Mouse (Mus musculus): Measurements from ENCODE around the gene Whrn. TPM values are rescaled to one million over a fixed set of nuclear protein-coding genes. Genes with fewer than 3 reads are reported as not detected.

Gene Whrn
- 0.20 and 0.37 TPM in 2 replicates for total RNA-seq (2014; rRNA removed)
- 0.87 and 0.89 TPM in 2 replicates for polyA plus RNA-seq (2012; rRNA removed)

DNA sequence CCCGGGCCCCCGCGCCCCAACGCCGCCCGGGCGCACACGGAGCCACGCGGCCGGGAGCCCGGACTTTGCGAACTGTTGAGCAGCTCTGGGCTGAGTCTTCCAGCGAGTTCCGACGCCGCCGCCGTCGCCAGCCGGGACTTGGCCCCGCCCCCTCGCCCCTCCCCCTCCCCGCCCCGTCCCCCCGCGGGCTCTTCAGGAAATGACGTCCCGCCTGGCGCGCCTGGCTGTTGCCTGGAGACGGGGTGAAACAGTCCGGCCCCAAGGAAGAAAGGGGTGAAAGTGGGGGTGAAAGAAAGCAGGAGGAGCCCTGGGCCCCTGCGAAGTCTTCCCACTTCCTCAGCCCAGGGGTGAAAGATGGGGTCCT, at the start of gene Whrn:
Whrn (minus strand) TSS at position 77 of the 364 bp plus-strand sequence.
- 0 out of 2 replicates have a peak, but pooled peaks have one; percentile 18 for TF ChIP-seq POLR2A (IDR thresholded peaks at IDR 0.05; ENCODE audit: extremely low read depth, insufficient read depth, low read length)
- no peak for TF ChIP-seq CTCF (IDR thresholded peaks at IDR 0.05; ENCODE audit: low read depth, low read length)
- peaks cover 3% of the 10 kb centered on the region for H3K4me1 ChIP-seq (ENCODE audit: control insufficient read depth, insufficient read depth, low read length)
- DNase-seq (ENCODE audit: extremely low read depth, low read depth, low spot score) = peak; percentile 35
- no peaks in the 10 kb centered on the region for H3K79me2 ChIP-seq (ENCODE audit: control insufficient read depth, insufficient read depth, low read length)
- no peak within 1 kb of the TSS for H3K27ac ChIP-seq (replicated peaks; ENCODE audit: insufficient read depth, low read depth, low read length)
- peak within 1 kb of the TSS; percentile 66 for H3K4me3 ChIP-seq (ENCODE audit: insufficient read depth, low read depth, low read length)
- H3K27me3 ChIP-seq (ENCODE audit: control insufficient read depth, insufficient read depth, low read length) = peaks cover 6% of the 10 kb centered on the region
- WGBS = under 1% methylated on average over 29 of the region's 34 CpGs
- no peaks in the 10 kb centered on the region for H3K36me3 ChIP-seq (ENCODE audit: control insufficient read depth, insufficient read depth, low read length)
- peak within 1 kb of the TSS; percentile 76 for H3K9ac ChIP-seq (ENCODE audit: low read depth, low read length)

DNA sequence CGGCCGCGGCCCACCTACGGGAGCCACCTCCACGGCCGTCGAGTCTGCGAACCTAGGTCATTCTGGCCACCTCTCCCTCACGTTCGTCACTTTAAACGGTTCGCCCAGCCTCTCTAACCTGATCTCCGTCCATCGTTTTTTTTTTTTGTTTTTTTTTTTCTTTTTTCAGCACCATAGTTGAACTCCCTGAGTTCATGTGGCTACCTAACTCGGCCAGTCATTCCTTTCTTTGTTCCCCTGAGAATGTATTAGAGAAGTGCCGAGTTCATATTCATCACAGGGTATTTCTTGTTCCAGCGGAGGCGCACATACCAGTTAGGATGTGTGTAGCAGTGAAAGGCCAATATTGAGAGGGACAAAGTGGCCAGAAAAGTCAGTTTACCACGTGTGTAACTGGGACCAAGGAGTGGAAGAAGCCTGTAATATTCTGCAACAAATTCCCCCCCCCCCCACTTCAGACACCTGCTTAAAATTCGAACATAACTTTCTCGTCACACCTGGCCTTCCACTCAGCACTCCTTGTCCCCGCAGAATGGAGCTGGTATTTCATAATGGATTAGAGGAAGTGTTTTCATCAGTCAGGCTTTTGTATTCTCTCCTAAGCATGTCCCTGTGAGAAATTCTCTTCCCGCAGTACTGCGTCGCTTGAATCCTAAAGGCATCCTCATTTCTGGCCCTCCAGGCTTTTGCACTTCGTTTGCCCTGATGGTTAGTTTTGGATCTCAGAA, 49.6 kb upstream of the Whrn start:
- Histone ChIP-seq H3K4me3 (ENCODE audit: insufficient read depth, low read depth, low read length) (peak overlapping the region; percentile 98), H3K36me3 (ENCODE audit: control insufficient read depth, insufficient read depth, low read length) (peaks cover 15% of the 10 kb centered on the region), H3K9ac (ENCODE audit: low read depth, low read length) (peak overlapping the region; percentile 95), H3K27me3 (ENCODE audit: control insufficient read depth, insufficient read depth, low read length) (no peaks in the 10 kb centered on the region), H3K27ac (replicated peaks; ENCODE audit: insufficient read depth, low read depth, low read length) (peak overlapping the region; percentile 88), H3K4me1 (ENCODE audit: control insufficient read depth, insufficient read depth, low read length) (peaks cover 20% of the 10 kb centered on the region), H3K79me2 (ENCODE audit: control insufficient read depth, insufficient read depth, low read length) (peaks cover 12% of the 10 kb centered on the region; the same call in 1 of the 2 replicates)
- 3% methylated on average over 26 of the region's 26 CpGs for WGBS
- DNase-seq (ENCODE audit: extremely low read depth, low read depth, low spot score) = peak; percentile 37
- no peak for TF ChIP-seq CTCF (IDR thresholded peaks at IDR 0.05; ENCODE audit: low read depth, low read length)
- TF ChIP-seq POLR2A (IDR thresholded peaks at IDR 0.05; ENCODE audit: extremely low read depth, insufficient read depth, low read length) = no peak

- Histone ChIP-seq H3K27me3 (ENCODE audit: control insufficient read depth, insufficient read depth, low read length) (no peaks in the 10 kb centered on the region), H3K4me3 (ENCODE audit: insufficient read depth, low read depth, low read length) (peak within 1 kb of the TSS; percentile 98), H3K79me2 (ENCODE audit: control insufficient read depth, insufficient read depth, low read length) (peaks cover 12% of the 10 kb centered on the region; the same call in 1 of the 2 replicates), H3K4me1 (ENCODE audit: control insufficient read depth, insufficient read depth, low read length) (peaks cover 20% of the 10 kb centered on the region), H3K36me3 (ENCODE audit: control insufficient read depth, insufficient read depth, low read length) (peaks cover 14% of the 10 kb centered on the region), H3K27ac (replicated peaks; ENCODE audit: insufficient read depth, low read depth, low read length) (peak within 1 kb of the TSS; percentile 88), H3K9ac (ENCODE audit: low read depth, low read length) (peak within 1 kb of the TSS; percentile 95)
- WGBS = under 1% methylated on average over 57 of the region's 57 CpGs
- TF ChIP-seq POLR2A (IDR thresholded peaks at IDR 0.05; ENCODE audit: extremely low read depth, insufficient read depth, low read length) (peak; percentile 63; the same call in 1 of the 2 replicates), CTCF (IDR thresholded peaks at IDR 0.05; ENCODE audit: low read depth, low read length) (no peak)
- peak; percentile 87 for DNase-seq (ENCODE audit: extremely low read depth, low read depth, low spot score)
These were observed 48.9 kb upstream of the Whrn start, which contains the start of gene Atp6v1g1 for GRCm38 (mm10) chr4:63544494-63545230. Gene Atp6v1g1, plus strand, starts transcription at chr4:63544772.

DNA sequence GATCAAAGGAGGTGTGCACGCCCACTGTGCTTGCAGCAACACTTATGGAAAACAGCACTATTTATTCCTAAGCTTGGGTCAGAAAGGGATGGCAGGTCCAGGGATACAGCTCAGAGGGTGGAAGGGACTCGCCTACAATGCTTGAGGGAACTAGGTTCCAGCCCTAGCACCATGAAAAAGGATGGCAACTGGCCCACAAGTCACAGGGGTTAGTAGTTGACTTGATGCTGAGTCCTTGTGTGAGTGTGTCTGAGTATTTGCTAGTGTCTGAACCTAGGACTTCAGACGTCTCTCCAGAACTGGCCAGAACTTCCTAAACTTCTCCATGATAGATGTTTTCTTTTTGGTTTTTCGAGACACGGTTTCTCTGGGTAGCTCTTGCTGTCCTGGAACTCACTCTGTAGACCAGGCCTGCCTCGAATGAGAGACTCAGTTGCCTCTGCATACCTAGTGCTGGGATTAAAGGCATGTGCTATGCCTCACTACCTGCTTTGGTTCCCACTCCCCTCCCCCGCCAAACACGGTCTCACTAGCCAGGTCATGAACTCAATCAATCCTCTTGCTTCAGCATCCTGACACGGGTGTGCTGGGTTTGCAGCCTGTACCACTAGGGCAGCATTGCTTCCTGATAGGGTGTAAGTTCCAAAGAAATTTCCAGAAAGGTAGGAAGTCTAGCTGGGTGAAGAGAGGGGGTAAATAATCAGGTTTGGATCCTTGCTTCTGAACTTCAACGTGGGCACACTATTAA, 48.1 kb upstream of the Whrn start:
- Histone ChIP-seq H3K4me3 (ENCODE audit: insufficient read depth, low read depth, low read length) (no peak overlapping the region), H3K9ac (ENCODE audit: low read depth, low read length) (no peak overlapping the region)

DNA sequence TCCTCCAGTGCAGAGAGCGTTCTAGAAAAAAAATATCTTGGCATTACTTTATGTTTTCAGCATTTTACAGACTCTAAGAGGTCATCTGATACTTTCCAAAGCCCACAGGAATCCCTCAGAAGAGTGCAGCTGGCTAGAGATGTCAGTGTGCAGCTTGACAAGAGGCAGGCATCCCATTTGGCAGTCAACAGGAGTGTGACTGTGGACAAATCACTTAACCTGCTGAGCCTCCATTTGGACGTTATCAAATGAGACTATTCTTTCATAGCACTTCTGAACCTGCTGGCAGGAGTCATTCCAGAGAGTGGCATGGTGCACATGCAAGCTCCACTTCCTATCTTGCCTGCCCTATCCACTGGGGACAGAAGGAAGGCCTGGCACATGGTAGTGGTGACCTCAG, 46.4 kb upstream of the Whrn start:
- no peak for TF ChIP-seq POLR2A (IDR thresholded peaks at IDR 0.05; ENCODE audit: extremely low read depth, insufficient read depth, low read length)
- TF ChIP-seq CTCF (IDR thresholded peaks at IDR 0.05; ENCODE audit: low read depth, low read length) = no peak
- H3K36me3 ChIP-seq (ENCODE audit: control insufficient read depth, insufficient read depth, low read length) = no peaks in the 10 kb centered on the region

More for the DNA sequence above, 48.1 kb upstream of the Whrn start:
- H3K27ac ChIP-seq (replicated peaks; ENCODE audit: insufficient read depth, low read depth, low read length) = peak overlapping the region; percentile 2; the same call in 1 of the 2 replicates
- no peaks in the 10 kb centered on the region for H3K27me3 ChIP-seq (ENCODE audit: control insufficient read depth, insufficient read depth, low read length)
- peaks cover 20% of the 10 kb centered on the region for H3K4me1 ChIP-seq (ENCODE audit: control insufficient read depth, insufficient read depth, low read length)
- TF ChIP-seq POLR2A (IDR thresholded peaks at IDR 0.05; ENCODE audit: extremely low read depth, insufficient read depth, low read length) = no peak
- TF ChIP-seq CTCF (IDR thresholded peaks at IDR 0.05; ENCODE audit: low read depth, low read length) = no peak
- peaks cover 12% of the 10 kb centered on the region; the same call in 1 of the 2 replicates for H3K79me2 ChIP-seq (ENCODE audit: control insufficient read depth, insufficient read depth, low read length)
- no peak for DNase-seq (ENCODE audit: extremely low read depth, low read depth, low spot score)
- WGBS = 56% methylated on average over 10 of the region's 10 CpGs
- H3K36me3 ChIP-seq (ENCODE audit: control insufficient read depth, insufficient read depth, low read length) = peaks cover 6% of the 10 kb centered on the region

More for the DNA sequence above, 46.4 kb upstream of the Whrn start:
- Histone ChIP-seq H3K27me3 (ENCODE audit: control insufficient read depth, insufficient read depth, low read length) (no peaks in the 10 kb centered on the region), H3K79me2 (ENCODE audit: control insufficient read depth, insufficient read depth, low read length) (peaks cover 12% of the 10 kb centered on the region; the same call in 1 of the 2 replicates), H3K4me1 (ENCODE audit: control insufficient read depth, insufficient read depth, low read length) (peaks cover 17% of the 10 kb centered on the region), H3K4me3 (ENCODE audit: insufficient read depth, low read depth, low read length) (no peak overlapping the region), H3K27ac (replicated peaks; ENCODE audit: insufficient read depth, low read depth, low read length) (no peak overlapping the region), H3K9ac (ENCODE audit: low read depth, low read length) (no peak overlapping the region)
- DNase-seq (ENCODE audit: extremely low read depth, low read depth, low spot score) = no peak
- 79% methylated on average over 2 of the region's 2 CpGs for WGBS
